Mouse (Mus musculus) cerebellum, adult 11-12 months (tissue): ENCODE results near the gene Cst12.
"Not testable (repeated sequence)": the region's sequence is repeated elsewhere in the genome, so short reads cannot be mapped to it uniquely, and the experiment has no call there.

Experiments
- DNase-seq: peaks from one replicate; pipeline ENCODE4 v3.0.0; 2022

The Cst12 gene

DNA sequence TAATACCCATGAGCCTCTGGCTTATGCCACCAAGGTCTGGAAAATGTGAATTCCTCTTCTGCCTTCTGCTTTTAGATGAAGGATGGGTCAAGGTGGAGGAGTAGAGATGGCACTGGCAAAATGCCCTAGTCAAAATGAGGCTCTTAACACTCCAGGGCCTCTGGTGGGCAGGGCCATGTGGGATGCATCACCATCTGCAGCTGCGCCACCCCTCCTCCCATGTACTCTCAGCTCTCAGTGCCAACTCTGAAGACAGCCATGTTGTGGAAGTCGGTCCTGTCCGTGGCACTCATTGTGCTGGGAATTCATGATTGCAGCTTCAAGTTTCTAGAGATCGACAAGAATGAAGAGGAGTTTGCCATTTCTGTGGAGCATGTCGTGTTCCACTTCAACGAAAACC, at the start of gene Cst12:
TSS of gene Cst12 (plus strand) at position 220 of the 400 bp plus-strand sequence.
- DNase-seq: no peak

DNA sequence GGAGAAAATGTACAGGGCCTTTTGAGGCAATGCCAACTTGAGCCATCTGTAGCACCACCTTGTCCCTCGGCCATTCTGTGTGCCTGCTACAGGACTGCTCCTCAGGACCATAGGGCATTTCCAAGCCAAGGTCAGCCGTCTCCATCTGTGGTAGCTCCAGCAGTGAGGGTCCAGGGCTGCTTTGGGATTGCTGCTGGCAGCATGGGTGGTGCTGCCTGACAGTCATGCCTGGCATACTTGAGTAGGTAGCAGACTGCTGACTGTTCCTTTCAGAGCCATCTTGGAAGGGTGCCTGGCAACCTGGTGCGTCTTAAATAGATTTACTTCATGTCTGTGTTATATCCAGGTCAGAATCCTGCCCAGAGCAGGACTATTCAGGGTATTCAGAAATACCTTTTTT, 46.2 kb upstream of the Cst12 start:
- DNase-seq: peak; percentile 97

DNA sequence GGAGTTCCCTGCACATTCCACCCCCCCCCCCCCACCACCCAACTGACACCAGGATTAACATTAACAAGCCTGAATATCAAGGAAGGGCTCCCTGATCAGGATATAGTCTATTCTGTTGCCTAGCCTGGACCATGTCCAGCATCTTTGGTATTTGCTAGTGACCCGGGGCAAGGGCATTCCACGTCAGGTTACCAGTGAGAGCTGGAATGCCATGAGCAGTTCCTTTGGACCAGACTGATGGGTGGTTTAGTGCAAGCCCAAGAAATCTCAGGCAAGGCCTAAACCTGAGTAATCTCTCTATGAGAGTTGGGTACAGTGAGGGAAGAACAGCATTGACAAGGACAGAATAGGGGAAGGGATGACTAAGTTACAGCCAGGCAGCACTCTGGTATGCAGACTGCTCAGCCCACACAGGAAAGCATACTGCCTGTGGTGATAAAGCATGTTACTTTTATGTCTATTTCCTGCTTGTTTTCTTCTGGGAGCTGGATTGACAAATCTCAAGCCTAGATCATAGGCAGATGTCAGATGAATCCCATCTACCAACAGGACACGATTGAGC, 45.2 kb upstream of the Cst12 start:
- DNase-seq: peak; percentile 48

DNA sequence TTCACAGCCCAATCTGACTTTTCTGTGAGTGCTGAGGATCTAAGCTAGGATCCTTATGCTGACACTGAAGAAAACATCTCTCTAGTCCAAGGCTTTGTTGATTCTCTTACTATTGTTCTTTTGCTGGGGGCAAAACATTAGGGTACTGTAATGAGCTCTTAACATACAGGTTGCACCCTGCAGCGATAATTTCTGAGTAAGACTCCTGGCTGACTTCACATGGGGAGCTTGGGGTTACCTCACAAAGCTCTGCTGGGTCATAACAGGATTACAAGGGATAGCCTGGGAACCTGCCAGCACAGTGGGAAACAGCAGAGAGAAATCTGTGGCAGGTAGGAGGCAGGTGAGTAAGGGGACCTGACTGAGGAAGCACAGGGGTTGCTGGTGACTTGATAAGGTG, 39.1 kb upstream of the Cst12 start, which contains the start of gene Cstl1:
TSS of gene Cstl1 (plus strand) at position 301 of the 400 bp plus-strand sequence.
- DNase-seq: no peak

DNA sequence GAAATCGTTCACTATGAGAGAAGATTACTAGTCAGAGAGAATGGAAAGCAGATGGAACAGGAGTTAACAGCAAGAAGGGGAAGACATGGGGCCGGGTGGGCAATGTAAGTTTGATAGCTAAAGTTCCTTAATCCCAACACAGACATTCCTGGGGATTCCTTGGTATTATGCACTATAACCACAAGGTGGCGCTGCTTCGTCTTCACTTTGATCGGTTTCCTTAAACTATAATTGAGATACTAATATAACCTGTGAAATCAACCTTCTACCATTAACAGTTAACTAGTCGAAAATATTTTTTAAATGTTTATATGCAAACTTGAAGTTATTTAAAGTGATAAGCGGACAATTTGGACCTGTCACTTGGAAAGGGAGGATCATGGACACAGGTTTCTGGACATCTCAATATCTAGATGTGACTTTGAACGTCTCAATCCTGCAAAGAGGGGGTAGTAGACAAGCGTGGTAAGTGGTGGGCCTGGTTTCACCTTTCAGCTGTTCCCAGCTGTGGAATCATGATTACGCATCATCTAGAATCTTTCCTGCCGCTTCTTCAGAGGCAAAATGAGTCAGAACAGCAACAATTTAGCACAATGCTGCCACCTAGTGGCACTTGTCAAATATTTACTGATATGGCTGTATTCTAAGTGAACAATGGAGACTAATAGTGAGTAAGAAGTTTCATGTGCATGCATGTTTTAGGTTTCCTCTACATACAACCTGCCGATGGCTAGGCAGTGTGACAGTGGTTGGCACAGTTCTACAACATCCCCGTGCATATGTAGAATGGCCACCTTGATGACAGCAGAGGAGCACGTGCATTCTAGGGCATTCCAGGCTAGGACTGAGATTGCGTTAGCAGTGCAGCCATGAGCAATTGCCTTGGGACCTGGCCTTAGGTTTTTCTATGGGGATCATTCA, 37.0 kb upstream of the Cst12 start:
- peak; percentile 68 for DNase-seq

DNA sequence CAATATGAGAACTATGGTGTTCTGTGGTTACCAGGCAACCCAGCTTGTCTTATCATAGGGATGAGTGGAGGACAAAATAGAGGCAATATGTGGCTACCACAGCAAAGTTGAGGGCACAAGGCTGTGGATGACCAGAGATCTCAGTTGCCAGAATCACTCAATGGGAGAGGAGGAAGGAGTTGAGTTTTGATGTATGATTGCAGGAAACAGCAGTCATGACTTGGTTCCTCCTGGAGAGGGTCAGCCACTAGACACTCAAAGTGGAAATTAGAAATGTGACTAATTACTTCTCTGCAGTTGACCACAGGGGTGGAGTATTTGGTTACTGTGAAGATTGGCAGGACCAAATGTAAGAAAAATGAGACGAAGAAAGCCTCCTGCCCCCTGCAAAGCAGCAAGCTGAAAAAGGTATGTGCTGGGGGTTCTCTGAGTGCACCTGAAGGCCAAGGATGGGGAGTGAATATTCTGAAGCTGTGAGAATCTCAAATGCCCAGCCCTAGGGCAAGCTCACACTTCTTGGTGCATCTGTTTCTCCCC, 34.8 kb upstream of the Cst12 start:
- no peak for DNase-seq

DNA sequence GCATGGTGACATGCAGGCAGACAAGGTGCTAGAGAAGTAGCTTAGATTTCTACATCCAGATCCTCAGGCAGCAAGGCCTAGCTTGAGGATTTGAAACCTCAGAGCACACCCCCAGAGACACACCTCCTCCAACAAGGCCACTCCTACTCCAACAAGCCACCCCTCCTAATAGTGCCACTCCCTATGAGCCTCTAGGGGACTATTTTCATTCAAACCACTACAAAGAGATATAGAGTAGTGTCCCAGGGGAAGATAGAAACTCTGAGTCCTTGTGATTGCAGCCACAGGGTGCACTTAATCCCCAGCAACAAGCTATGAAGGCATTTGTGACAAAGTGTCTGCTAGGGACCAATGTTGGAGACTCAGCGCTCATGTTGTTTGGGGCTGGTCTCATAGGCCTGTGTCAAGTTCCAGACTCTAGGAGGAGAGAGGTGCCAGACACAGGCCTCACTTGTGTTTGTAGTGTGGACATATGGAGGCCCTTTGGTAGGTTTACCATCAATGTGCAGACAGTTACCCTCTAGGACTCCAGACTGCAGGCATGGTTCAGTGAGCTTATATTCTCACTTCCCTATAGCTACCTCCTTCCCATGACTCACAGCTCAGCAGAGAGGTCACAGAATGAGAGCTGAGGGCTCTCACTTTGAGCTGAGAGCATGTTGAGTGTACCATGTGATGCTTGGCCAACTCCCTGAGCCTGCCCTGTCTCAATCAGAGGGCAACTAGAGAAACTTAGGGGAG, 25.3 kb upstream of the Cst12 start:
- DNase-seq: no peak

DNA sequence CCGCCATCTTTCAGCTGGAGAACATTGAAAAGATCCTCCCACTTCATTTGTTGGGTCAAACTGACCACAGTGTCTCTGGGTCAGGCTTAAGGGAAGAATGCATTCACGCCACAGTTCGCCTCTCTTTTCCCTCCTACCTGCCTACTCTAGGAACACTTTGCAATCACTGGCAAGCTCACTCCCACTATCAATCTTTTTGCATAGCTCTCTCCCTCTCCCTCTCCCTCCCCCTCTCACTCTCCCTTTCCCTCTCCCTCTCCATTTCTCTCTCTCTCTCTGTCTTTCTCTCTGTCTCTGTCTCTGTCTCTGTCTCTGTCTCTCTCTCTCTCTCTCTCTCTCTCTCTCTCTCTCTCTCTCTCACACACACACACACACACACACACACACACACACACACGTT, 17.8 kb upstream of the Cst12 start, which contains the start of gene Cst11:
TSS of gene Cst11 (minus strand) at position 101 of the 400 bp plus-strand sequence.
- not testable (repeated sequence) for DNase-seq

DNA sequence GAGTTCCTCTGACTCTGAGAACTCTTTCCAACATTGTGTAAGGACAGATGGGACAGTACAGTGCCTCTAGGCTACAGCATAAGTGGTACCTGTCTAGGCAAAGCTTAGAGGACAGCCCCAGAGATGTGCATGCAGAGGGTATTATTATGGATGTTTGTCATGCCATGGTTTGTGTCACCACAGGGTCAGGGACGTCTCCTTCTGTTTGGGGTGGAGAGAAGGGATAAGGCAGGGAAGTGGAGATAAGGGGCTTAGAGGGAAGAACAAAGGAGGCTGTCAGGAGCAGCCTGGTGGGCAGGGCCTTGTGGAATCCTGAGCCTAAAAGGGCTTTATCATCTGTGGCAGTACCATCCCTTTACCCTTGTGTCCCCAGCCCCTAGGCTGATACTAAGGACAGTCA, 7.5 kb upstream of the Cst12 start, which contains the start of gene 8030411F24Rik:
TSS of gene 8030411F24Rik (plus strand) at position 301 of the 400 bp plus-strand sequence.
- no peak for DNase-seq

DNA sequence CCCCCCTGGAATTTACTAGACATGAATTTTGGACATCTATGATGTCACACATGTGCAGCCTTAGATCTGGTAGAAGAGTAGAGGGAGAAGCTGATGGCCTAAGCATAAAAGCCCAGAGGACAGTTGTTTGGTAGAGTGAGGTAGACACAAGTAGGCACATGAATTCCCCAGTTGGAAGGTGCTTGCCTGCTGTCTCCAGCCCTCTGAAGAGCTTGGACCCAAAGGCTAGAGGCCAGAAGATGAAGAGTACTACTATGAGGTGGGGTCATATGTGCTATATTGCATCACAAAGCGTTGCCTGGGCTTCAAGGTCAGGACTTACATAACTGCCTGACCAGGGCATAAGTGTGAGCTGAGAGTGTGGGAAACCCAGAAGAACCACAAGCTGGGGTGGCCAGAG, 9.3 kb downstream of the Cst12 start, which contains the start of gene Cst8:
TSS of gene Cst8 (plus strand) at position 301 of the 400 bp plus-strand sequence.
- no peak for DNase-seq

DNA sequence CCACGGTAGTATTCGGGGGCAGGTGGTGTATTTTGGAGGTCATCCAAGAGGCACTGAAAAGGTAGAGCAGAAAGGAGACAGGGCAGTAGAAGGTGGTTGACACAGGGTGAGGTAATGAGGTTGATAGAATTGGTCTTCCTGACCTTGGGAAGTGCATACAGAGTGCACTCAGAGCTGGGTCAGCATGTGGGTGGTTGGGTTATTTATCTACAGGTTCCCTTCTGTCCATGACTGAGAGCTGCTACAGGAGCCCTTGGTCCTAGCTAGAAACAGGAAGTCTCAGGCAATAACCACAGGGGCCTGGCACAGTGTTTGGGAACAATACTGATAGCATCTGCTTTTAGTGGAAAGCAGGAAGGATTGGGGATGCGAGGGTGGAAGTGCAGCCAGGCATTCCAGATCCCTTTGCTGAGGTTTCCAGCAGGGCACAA, 12.3 kb downstream of the Cst12 start:
- peak; percentile 88 for DNase-seq

DNA sequence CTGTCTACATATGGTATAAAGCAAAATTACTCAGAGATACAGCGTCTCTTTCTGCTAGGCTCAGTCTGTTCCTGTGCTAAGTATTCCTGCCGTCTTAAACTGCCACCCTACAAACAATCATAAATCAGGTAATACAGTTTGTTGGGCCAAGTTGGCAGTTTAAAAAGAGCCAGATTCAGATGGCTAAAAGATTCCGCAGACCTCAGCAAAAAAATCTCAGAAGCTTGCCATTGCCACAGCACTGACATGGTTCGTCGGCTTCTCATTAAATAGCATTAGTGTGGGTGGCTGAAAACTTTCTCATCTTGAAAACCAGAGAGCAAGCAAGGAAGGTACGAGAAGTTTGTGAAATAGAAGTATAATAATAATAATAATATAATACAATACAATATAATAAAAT, 17.5 kb downstream of the Cst12 start:
- DNase-seq: no peak

DNA sequence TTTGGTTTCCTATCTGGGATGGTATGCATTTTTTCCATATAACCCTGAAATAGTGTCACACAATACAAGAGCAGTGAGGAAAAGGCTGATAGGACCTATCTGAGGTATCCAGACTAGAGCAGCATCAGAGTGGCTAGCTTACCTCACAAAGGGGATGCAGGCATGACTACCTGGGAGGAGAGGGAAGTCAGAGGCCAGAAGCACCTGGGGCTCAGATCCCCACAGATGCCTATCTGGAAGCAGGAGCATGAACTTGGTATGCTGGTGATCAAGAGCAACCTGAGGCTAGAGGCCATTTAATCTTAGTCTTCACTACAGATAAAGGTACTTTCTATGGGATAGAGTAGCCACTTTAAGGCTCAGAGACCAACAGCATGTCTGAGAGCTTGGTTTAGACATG, 30.7 kb downstream of the Cst12 start, which contains the start of gene Cst13:
TSS of gene Cst13 (plus strand) at position 173 of the 400 bp plus-strand sequence.
- DNase-seq: no peak

DNA sequence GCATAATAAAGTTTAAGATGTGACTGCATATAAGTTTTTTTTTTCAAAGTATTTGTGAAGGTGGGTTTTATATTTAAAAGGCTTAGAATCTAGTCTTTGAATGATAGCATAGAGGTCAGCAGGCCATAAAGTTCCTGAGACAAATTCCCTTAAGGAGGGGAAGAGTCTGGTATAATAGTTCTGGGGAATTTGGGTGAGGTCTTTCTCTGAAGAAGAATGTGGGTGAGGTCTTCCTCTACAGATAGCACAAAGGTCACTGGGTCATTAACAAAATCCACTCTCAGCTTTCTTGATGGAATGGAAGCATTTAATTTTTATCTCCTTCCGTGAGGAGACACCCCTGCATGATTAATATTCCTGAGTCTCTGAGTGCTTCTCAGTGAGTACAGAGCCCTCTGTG, 36.8 kb downstream of the Cst12 start:
- DNase-seq: no peak

DNA sequence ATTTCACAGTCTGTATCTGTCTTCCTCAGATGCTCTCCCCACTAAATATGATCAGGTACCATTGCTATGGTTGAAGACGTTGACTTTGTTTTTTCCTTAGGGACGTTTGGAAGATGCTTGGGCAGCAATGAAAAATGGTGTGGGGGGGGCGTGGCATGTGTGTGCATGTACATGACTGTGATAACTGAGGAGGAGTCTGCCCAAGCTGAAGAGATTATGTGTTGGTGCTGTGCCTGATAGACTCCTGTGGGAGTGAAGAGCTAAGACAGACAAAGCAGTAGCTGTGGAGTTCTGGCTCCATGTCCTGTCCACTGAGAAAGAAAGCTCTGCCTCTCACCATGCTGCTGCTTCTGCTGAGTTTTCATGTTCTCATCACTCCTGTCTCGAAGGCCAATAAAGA, 45.8 kb downstream of the Cst12 start, which contains the start of gene Cst9:
TSS of gene Cst9 (plus strand) at position 236 of the 400 bp plus-strand sequence.
- no peak for DNase-seq

DNA sequence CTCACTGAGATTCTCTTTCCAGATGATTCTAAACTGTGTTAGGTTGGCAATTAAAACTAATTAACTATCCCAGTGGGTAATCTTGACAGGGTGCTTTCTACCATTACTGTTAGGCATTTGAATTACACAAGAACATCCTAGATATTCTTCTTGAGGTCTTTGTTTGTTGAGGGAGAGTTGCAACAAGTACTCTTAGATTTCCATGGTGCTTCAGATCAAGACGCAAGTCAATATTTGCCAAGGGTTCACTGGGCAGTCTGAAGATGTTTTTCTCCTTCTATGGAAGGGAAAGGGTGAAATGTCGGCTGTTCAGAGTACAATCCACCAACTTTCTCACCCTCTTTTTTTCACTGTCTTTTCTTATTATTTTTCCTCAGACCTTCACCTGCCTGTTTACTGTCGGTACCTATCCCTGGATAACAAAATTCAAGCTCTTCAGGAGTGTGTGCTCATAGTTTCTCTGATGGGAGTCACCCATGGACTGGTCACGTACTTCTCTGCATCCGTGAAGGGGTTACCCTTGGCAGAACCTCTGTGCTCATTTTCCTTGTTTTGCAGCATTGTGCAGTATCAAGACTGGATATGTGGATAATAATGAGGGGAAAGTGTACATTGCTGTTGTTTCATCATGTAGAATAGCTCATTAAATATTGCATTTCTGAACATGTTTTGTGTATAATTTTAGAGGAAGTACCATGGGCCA, 49.1 kb downstream of the Cst12 start:
- DNase-seq: no peak

DNA sequence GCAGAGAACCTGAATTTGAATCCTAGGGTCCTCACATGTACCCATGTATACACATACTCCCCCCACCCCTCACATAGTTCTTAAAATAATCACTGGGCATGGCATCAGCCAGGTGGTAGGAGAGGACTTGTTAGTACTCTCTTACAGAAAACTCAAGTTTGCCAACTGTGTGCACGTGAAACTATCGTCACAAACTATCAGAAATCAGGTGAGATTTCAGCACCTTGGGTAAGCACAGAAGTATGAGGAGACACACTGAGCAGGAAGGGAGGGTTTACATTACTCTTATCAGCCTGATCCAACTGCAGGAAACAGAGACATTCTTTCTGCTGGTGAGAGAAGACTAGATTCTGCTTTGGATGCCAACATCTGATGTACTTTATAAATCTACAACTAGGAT, 50.1 kb downstream of the Cst12 start:
- no peak for DNase-seq
